Mouse (Mus musculus) kidney, postnatal 10 days (tissue): ENCODE data around the gene Cyp2j8.
"Not testable (repeated sequence)": the region's sequence is repeated elsewhere in the genome, so short reads cannot be mapped to it uniquely, and the experiment has no call there.

Source experiments
- DNase-seq: peaks from one replicate; pipeline ENCODE4 v3.0.0; 2021; ENCODE audit warnings: mixed read lengths

The Cyp2j8 gene

DNA sequence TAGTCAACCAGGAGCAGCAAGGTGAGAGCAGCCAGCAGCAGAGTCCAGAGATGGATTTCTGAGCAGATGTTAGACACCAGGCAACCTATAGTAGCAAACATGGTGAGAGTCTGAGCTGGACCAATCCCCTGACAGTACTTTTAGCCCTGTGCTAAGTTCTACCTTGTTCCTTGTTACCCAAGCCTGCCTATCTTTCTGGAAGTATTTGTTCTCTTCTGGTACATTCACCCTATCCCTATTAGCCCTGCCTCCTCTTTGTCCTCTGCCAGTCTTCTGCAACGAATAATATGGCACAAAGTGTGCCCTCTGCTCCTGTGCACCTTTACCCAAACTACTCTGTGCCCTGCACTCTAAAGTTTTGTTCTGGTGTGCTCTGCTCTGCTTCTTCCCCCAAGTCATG is at the start of gene Cyp2j8:
Cyp2j8 (minus strand) TSS at position 101 of the 400 bp plus-strand sequence.
- no peak for DNase-seq

DNA sequence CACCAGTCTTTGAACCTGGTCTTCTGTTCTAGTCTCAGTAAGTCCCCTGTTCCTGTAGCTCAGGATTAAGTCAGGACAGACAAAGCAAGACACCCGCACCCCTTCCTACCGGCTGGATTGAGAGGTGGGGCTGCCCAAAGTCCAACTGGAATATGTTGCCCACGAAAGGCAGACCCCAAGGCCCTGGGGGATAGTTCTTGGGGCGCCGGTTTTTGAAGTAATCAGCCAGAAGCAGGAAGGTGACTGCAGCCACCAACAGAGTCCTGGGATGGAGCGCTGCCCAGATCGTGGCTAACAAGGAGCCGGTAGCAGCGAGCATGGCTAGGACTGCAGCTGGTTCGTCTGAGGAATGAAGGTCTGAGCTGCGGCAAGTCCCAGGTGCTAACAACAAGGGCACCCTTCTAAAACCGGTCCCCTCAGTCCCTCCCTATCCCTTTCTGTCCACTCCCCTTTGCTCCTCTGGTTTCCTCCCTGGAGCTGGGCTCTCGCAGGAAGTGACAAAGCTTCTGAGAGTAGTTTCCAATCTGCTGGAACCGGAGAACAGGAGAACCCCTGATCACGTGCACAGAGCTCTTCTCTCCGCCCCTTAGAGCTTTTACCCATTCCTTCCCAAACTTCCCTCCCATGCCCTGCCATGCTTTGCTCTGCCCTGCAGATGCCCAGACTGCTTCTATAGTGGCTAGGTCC is 46.1 kb upstream of the Cyp2j8 start, which contains the start of gene Cyp2j6:
Cyp2j6 (minus strand) TSS at position 529 of the 687 bp plus-strand sequence.
- DNase-seq: peak; percentile 65

DNA sequence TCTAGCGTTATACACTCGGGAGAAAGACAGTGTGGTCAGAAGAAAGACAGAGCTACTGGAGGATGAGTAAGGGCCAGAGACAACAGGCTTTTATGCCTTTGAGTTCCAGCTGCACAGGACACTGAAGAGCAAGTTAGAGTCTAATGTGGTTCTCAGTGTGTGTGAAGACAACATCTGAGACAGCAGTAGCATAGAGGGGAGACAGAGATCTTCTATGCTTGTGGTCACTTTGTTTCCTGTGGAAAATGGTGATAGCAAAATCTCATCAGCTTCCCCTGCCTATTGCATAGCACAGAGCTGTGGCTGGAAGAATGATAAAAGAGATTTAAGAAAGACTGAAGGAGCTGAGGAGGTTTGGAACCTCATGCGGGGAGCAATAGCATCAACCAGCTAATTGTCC is 44.4 kb upstream of the Cyp2j8 start:
- no peak for DNase-seq

DNA sequence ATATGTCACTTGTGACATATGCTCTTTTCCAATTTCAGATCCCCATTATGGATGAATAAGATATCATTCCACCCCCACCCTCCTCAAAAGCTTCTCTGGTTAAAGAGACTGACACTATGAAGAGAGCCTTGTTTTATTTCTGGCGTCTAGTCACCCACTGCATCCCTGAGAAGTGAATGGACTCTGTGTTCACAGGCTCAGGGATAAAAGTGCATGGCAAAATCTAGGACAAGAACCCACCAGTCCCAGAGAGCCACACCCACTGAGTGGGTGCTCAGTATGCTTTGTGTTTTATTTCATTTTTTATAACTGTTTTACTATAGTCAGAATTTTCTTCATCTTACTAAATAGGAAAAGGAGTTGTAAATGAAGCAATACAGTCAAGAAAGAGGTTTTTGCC is 38.8 kb upstream of the Cyp2j8 start:
- no peak for DNase-seq

DNA sequence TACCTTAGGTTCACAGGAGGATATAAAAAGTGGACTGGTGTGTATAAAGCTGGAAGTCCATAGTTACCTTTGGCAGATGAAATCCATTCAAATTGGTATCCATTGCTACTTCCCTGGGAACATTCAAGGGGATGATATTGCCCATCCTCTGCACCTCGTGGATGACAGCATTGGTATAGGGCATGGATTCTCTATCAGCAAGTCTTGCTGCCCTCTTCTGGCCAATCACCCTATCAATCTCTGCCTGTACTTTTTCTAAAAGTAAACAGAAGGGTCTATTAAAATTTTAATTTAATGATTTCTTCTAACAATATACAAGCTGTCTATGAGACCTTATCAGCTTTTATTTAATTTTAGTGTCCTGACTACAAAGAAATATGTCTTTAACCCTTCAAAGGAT is 18.6 kb upstream of the Cyp2j8 start:
- peak; percentile 40 for DNase-seq

DNA sequence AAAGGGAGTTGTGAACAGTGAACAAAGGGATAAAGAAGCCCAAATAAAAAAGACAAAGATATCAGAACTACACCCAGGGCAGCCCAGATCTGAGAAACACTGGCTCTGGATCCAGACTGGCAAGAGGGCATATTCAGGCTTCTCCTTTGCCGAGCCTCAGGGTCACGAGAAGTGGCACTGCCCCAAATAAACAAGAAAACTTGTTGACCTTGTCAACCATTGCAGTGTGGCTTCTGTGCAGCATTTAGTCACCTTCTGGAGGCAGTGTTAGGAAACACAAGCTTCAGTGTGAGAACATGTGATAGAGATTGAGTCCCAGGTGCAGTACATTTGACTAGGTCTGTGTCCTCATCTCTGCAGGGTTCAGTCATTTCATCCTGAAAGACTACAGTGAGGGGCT is 15.1 kb upstream of the Cyp2j8 start:
- no peak for DNase-seq

DNA sequence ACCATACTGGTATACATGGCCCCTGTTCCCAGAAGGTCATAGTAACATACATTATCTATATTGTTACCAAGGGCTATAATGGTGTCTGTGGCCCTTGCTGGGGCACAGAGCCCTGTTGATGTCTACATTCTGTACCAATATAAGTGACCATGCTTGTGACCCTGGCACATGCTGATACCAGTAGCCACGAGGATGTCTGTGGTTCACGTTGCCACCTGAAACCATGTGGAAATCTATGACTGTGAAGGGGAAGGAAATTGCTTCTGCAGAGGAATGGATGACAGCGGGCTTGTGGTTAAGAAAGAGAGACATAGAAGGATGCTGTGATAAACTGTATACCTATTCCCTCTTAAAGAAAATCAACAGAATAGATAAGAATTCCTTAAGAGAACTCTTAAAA is 2.9 kb upstream of the Cyp2j8 start:
- no peak for DNase-seq

DNA sequence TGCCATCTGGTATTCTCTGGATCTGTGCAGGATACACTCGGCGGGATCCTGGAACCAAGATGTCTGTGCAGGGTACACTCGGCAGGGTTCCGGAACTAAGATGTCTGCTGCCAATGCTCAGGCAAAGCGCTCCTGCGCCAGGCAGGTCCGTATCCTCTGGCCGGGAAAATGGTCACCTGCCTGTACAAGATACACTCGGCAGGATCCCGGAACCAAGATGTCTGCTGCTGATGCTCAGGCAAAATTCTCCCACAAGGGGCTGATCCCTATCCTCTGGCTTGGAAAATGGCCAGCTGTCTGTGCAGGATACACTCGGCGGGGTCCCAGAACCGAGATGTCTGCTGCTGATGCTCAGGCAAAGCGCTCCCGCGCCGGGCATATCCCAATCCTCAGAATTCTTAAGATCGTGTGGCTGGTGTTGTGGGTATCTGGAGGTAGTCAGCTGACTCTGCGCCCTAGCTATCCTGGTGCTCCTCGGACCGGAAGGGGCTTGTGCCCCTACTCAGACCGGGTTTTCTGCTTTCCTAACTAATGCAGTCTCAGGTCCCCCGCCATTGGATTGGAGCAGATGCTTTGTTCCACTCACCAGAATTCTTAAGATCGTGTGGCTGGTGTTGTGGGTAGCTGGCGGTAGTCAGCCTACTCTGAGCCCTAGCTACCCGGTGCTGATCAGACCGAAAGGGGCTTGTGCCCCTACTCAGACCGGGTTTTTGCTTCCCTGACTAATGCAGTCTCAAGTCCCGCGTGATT is 43.7 kb downstream of the Cyp2j8 start:
- DNase-seq: not testable (repeated sequence)
